Mouse (Mus musculus) gonadal fat pad, adult 2 months (tissue): ENCODE measurements around the gene 1700125H20Rik. TPM values are rescaled to one million over a fixed set of nuclear protein-coding genes. Genes with fewer than 3 reads are reported as not detected.
A peak's percentile ranks its signal among the peaks of the same experiment; 100 is the strongest.

Experiments used
- DNase-seq: peaks from one replicate; pipeline ENCODE4 v3.0.0-alpha.2; 2012; ENCODE audit warnings: low read depth
- polyA plus RNA-seq: library from polyadenylated mRNA; depleted of rRNA; stranded (reverse); fragments of >200 nt; gene quantifications from 2 replicates; pipeline ENCODE4 v1.2.3, GENCODE M21; 2012; rRNA removed

Gene 1700125H20Rik
- polyA plus RNA-seq, 1 experiment, result not detected

DNA sequence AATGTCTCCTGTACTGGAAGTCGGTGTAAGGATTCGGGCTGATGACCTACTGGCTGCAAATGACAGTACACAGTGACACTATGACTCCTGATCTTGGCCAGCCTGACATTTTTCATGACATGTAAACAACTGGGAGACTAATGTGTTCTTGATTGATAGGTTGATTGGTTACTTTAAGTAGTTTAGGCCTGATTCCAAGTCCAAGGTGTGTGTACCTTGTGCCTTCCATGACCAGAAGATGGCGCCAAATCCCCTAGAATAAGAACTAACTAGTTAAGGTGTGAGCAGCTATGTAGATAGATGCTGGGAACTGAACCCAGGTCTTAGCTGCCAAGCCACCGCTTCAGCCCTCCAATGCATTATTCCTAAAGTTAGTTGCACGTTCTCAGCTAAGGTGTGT lies 13.9 kb downstream of the 1700125H20Rik start:
- DNase-seq, result peak; percentile 31

DNA sequence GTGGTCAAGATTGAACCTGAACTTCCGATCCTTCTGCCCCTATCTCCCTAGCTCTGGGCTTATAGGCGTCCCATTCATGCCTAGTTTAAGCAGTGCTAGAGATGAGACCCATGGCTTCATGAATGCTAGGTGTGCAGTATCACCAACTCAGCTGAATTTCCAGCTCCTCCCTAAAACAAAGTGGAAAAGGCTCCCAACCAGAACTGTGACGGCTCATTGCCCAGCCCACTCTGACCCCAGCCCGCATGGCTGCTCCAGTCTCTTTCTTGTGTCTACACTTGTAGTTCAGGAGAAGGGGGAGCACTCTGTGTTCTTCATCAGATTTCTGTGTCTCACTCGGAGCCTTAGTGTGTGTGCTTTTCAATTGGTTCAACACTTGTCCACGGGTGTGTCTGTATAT lies 14.6 kb downstream of the 1700125H20Rik start:
- no peak for DNase-seq

DNA sequence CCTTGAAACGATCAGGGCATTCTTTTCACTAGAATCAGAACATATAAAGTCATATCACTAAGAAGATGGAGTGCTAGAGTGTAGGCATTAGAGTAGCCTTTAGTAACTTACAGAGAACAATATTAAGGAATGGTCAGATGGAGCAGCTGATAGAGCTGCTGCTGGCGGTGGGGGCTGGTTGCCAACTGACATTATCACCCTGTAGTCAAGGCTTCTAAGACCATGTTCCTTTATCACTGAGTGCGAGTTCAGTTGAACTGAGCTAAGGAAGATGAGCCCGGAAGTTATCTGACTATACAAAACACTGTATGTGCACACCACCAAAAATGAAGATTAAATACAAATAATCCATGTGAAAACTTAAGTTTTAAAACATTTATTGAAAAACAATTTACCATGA lies 18.9 kb downstream of the 1700125H20Rik start:
- DNase-seq, result no peak

DNA sequence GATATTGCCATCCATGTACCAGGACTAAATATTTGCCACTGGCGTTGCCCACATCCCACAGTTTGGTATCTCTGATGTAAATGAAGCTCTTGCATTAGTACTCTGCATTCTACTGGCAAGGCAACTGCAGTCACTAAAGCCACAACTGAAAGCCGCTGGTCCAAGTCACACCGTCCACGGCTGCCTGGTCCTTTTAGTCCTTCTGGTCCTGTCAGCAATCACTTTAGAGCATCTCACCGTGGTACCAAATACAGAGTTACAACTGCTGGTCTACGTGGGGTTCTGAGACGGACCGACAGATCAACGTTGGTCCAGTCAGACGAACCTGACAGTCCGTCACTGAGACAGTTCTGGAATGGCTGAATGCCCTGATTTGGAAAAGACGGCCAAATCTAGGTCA lies 20.5 kb downstream of the 1700125H20Rik start:
- DNase-seq, result no peak

DNA sequence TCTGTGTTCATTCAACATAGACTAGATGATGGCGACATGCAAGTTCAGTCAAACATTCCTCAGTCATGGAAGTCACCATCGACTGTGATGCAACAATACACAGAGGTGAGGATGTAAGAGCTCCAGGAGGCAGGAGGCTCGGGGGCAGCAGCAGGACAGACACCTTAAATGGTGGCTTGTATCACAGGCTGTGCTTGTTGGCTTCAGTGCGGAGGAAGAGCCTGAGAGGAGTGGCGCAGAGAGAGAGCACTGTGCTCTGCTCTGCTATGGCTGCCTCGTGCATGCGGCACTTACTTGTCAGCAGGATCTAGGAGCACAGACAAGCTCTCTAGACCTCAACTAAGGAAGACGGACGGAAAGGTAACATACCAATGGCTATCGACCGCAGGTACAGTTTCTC lies 24.0 kb downstream of the 1700125H20Rik start:
- no peak for DNase-seq

DNA sequence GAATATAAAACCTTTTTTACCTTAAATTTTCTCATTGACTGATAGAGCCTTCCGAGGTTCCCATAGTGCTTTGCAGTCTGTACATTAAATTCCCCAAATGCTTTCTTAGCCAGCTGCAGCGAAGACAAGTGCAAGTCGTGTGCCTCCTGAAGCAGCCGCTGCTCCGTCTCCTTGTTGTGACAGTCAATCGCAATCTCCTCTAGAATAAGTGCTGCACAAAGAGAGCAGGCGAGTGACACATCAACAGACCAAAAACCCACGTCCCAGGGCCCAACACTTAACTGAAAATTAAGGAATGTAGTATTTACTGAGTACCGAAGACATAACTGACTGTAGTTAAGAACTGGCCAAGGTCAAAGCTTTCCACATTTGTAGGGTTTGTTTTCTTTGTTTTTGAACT lies 25.8 kb downstream of the 1700125H20Rik start:
- DNase-seq, result no peak

DNA sequence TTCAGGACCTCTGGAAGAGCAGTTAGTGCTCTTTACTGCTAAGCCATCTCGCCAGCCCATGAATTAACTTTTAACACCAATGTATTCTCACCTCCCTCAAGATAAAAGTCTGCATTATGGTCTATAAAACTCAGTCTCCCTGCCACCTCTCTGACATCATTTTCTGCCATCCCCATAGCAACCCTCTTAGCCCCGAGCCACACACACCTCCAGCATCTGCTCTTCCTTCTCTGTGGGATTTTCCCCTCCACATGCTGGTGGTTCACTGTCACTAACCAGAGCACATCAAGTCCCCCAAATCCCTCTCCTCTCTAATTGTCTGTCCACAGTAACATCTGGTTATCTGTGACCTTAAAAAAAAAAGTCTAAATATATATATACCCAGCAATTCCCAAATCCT lies 28.7 kb downstream of the 1700125H20Rik start:
- DNase-seq, result no peak

DNA sequence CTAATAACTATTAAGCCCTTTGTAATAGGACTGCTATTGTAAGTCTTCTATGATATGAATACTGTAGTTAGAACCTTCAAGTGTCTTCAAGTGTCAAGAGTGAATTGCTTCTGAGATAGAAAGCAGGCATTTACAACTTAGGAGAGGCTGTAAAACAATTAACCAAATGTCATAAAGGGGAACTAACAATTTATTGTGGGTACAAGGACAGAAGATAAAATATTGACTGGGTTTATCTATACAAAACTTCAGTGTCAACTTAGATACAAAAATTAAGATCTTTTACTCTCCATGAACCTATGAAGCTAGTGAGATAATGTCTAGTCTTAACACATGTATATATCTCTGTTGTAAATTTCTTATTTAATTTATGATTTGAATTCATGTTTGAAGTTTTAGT lies 36.0 kb downstream of the 1700125H20Rik start:
- no peak for DNase-seq

DNA sequence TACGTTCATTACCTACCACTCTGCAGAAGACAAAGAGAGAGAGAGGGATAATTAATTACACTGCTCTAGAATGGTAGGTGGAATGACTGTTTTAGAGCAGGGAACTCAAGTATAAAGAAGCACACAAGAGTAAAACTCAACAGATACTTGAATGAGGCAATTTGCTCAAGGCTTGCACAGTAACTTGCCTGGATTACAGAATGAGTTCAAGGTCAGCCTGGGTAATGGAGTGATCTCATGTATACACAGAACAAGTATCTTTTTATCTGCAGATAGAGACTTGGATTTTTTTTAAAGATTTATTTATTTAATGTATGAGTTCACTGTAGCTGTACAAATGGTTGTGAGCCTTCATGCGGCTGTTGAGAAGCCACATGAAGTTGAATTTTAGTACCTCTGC lies 40.9 kb downstream of the 1700125H20Rik start:
- no peak for DNase-seq

DNA sequence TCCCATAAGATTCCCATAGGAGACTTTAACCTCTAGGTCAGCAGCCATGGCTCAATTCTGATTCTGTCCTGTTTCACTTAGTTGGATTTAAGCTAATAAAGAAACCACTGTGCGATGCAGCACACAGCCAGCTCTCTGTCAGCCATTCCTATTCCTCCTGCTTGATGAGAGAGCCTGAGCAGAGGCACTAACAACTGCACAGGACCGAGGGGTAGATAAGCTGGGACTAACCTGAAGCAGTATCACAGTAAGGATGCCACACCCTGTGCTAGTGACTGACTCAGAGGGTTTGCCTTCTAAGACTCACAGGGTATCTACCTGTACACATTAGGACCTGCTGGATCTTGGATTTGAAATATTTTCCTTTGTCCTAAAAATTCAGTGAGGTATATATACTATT lies 43.0 kb downstream of the 1700125H20Rik start:
- DNase-seq, result no peak

DNA sequence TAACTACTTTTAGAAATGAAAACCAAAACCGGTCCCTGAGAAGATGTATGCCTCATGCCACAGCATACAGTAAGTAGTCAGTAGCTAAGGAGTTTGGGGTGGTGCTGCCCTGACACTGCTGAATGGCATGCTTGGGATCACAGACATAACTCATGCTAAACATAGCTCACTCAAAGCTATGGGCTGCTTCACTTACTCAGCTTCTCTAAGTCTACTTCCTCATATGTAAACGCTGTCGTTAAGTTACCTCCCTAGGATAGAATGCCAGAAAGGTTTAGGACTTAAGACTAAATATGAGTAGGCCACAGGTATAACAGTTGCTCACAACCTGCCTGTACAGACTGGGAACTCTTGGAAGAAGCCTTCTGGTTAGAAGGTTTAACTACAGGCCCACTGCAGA lies 44.5 kb downstream of the 1700125H20Rik start:
- no peak for DNase-seq

DNA sequence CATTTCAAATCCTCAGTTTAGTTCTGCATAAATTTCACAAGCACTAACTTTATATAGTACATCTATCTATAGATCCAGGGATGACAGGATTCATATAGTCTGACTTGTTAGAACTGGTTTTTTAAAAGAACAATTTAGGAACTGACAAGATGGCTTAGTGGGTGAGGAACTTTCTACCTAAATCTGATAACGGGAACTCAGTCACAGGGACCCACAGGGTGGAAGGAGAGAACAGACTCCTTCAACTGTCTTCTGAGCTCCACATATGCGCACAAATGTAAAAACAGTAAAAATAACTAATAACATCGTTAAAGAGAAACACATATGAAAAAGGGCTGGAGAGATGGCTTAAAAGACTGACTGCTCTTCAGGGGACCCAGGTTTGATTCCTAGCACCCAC lies 48.8 kb downstream of the 1700125H20Rik start:
- no peak for DNase-seq

DNA sequence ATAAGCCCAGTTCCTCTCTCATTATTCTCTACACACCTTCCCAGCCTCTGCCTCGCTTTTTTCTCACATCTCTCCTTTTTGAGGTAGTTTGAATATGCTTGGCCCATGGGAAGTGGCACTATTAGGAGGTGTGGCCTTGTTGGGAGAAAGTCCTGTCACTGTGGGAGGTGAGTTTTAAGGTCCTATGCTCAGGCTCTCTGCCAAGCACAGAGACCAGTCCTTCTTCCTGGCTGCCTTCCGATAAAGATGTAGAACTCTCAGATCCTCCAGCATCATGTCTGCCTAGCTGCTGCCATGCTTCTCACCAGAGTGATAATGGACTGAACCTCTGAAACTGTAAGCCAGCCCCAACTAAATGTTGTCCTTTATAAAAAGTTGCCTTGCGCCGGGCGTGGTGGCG lies 52.4 kb downstream of the 1700125H20Rik start:
- no peak for DNase-seq

DNA sequence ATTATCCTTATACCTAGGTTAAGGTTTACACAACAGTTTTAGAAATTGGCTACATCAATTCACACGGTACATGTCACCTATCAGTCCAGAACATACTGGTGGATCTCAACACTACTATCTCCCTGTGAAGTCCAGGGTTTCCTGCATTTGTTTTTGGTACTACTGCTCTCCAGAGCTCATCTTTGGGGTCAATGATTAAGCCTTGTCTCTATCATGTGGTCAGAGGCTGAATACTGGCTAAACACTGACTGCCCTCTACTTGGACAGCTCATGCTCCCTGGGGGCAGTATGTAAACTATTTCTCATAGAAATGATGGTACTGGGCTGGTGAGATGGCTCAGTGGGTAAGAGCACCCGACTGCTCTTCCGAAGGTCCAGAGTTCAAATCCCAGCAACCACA lies 53.0 kb downstream of the 1700125H20Rik start:
- DNase-seq, result no peak

Other genes with a start within 250 kb of the 1700125H20Rik start
- gene Car4, start 212.6 kb upstream of the 1700125H20Rik start, polyA plus RNA-seq, result 86.5 and 91.9 TPM in 2 replicates
- gene Usp32, start 30.2 kb upstream of the 1700125H20Rik start, polyA plus RNA-seq, result 6.8 and 7.8 TPM in 2 replicates
- 13.2 and 14.9 TPM in 2 replicates for gene Appbp2, start 64.7 kb downstream of the 1700125H20Rik start, polyA plus RNA-seq
- 5.4 and 6.6 TPM in 2 replicates for gene Ppm1d, start 140.8 kb downstream of the 1700125H20Rik start, polyA plus RNA-seq
- gene Bcas3, start 182.8 kb downstream of the 1700125H20Rik start, polyA plus RNA-seq, result 46.8 and 63.5 TPM in 2 replicates